Mouse (Mus musculus) myocyte (in vitro differentiated cells): Measurements from ENCODE around the gene Cryab. TPM values are rescaled to one million over a fixed set of nuclear protein-coding genes. Genes with fewer than 3 reads are reported as not detected.

Experiments
- H3K27me3 ChIP-seq: one replicate; pipeline ENCODE4 v1.6.1; 2011; ENCODE audit not compliant: control insufficient read depth, insufficient read depth, insufficient read length
- H3K36me3 ChIP-seq: one replicate; pipeline ENCODE4 v1.6.1; 2011; ENCODE audit not compliant: control insufficient read depth, insufficient read depth
- H3K4me2 ChIP-seq: one replicate; pipeline ENCODE4 v1.6.1; 2011; ENCODE audit warnings: low read depth, control low read depth
- H3K4me3 ChIP-seq: one replicate; pipeline ENCODE4 v1.5.1; 2011; ENCODE audit warnings: mild to moderate bottlenecking, control low read depth, moderate library complexity
- H3K79me2 ChIP-seq: one replicate; pipeline ENCODE4 v1.6.1; 2011; ENCODE audit not compliant: control insufficient read depth, insufficient read depth
- H3ac ChIP-seq: one replicate; pipeline ENCODE4 v1.6.1; 2011; ENCODE audit not compliant: control insufficient read depth, insufficient read length
- CEBPB ChIP-seq: IDR thresholded peaks from 2 replicates; pipeline ENCODE4 v1.6.1; 2011; ENCODE audit warnings: mild to moderate bottlenecking, moderate library complexity; ENCODE audit not compliant: poor library complexity, insufficient read depth, severe bottlenecking
- E2F4 ChIP-seq: IDR thresholded peaks from one replicate; pipeline ENCODE4 v1.6.1; 2011; ENCODE audit warnings: mild to moderate bottlenecking, control low read depth, moderate library complexity; ENCODE audit not compliant: insufficient read depth
- MAX ChIP-seq: IDR thresholded peaks from one replicate; pipeline ENCODE4 v1.6.1; 2011; ENCODE audit warnings: low read depth, mild to moderate bottlenecking, control low read depth
- MYOD1 ChIP-seq, 3 experiments: IDR thresholded peaks; one replicate each; pipeline ENCODE4 v1.6.1; 2011; ENCODE audit warnings: control low read depth in 2 of 3, low read depth in 2 of 3, mild to moderate bottlenecking in 2 of 3, moderate library complexity in 1 of 3; ENCODE audit not compliant: insufficient read length in 2 of 3, control insufficient read depth in 1 of 3
- MYOG ChIP-seq, 3 experiments: IDR thresholded peaks; one replicate each; pipeline ENCODE4 v1.6.1; 2011; ENCODE audit warnings: control low read depth in 2 of 3, low read depth in 2 of 3, mild to moderate bottlenecking in 2 of 3; ENCODE audit not compliant: insufficient read length in 2 of 3, control insufficient read depth in 1 of 3, insufficient read depth in 1 of 3
- POLR2A ChIP-seq: IDR thresholded peaks from one replicate; pipeline ENCODE4 v1.6.1; 2011; ENCODE audit warnings: low read depth, mild to moderate bottlenecking, control low read depth, moderate library complexity; ENCODE audit not compliant: insufficient read length
- POLR2AphosphoS2 ChIP-seq: IDR thresholded peaks from one replicate; pipeline ENCODE4 v1.6.1; 2011; ENCODE audit warnings: low read depth, control low read depth; ENCODE audit not compliant: insufficient read length
- REST ChIP-seq: IDR thresholded peaks from one replicate; pipeline ENCODE4 v1.6.1; 2011; ENCODE audit warnings: mild to moderate bottlenecking, control low read depth, moderate library complexity; ENCODE audit not compliant: insufficient read depth, insufficient read length
- SRF ChIP-seq: IDR thresholded peaks from one replicate; pipeline ENCODE4 v1.6.1; 2011; ENCODE audit warnings: low read depth; ENCODE audit not compliant: control insufficient read depth, insufficient read length
- TCF12 ChIP-seq: IDR thresholded peaks from one replicate; pipeline ENCODE4 v1.6.1; 2011; ENCODE audit warnings: mild to moderate bottlenecking, control low read depth; ENCODE audit not compliant: poor library complexity, insufficient read depth, severe bottlenecking
- TCF3 ChIP-seq: IDR thresholded peaks from one replicate; pipeline ENCODE4 v1.6.1; 2011; ENCODE audit warnings: low read depth, control low read depth; ENCODE audit not compliant: insufficient read length
- USF1 ChIP-seq: IDR thresholded peaks from one replicate; pipeline ENCODE4 v1.6.1; 2011; ENCODE audit warnings: low read depth, mild to moderate bottlenecking, control low read depth, moderate library complexity
- polyA plus RNA-seq: library from polyadenylated mRNA; unstranded; fragments of >200 nt; fragmentation: generic; extraction: Trizol; gene quantifications from one replicate; pipeline ENCODE4 v1.2.1, GENCODE M21; 2012; ENCODE audit warnings: missing spikeins

Gene Cryab
- polyA plus RNA-seq, 1 experiment: 915 TPM

- H3K4me3 ChIP-seq: no peak overlapping the region
- no peaks in the 10 kb centered on the region for H3K27me3 ChIP-seq
- no peaks in the 10 kb centered on the region for H3K79me2 ChIP-seq
- H3K36me3 ChIP-seq: peaks cover 10% of the 10 kb centered on the region
- no peak overlapping the region for H3ac ChIP-seq
- no peak overlapping the region for H3K4me2 ChIP-seq
- TF ChIP-seq SRF (no peak), USF1 (no peak), MYOD1 (IDR thresholded peaks at IDR 0.05; ENCODE audit: control insufficient read depth in 1 of 3, insufficient read length in 2 of 3, low read depth in 2 of 3) (no peak), CEBPB (no peak), POLR2AphosphoS2 (no peak), MYOG (IDR thresholded peaks at IDR 0.05; ENCODE audit: control insufficient read depth in 1 of 3, insufficient read depth in 1 of 3, insufficient read length in 2 of 3, low read depth in 2 of 3) (no peak), REST (no peak), TCF3 (no peak), E2F4 (no peak), TCF12 (no peak)
Observed at GRCm38 (mm10) chr9:50797641-50798040, 46.5 kb downstream of the Cryab start.

DNA sequence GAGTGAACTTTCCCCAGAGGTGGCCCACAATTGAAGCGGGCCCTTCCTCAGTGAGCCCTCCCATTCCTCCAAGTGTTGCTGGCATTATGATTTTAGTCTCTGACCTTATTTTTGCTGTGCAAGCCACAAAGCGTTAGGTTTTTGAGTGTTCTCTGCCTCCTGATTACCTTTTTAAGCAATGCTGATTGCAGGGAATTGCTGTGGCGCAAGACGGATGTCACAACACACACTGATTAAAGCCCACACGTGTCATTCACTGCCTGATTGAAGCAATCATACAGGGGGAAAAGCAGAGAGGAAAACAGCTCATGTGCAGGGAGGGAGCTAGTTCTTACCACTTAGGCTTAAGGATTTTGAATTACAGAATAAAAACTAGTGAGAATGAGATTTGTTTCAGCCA is 47.2 kb downstream of the Cryab start:
- Histone ChIP-seq H3K79me2 (no peaks in the 10 kb centered on the region), H3K36me3 (peaks cover 8% of the 10 kb centered on the region), H3K4me2 (no peak overlapping the region), H3K4me3 (no peak overlapping the region), H3K27me3 (no peaks in the 10 kb centered on the region), H3ac (no peak overlapping the region)
- no peak for TF ChIP-seq SRF
- TF ChIP-seq TCF3: no peak
- TF ChIP-seq E2F4: no peak
- no peak for TF ChIP-seq POLR2A
- TF ChIP-seq MYOG (IDR thresholded peaks at IDR 0.05; ENCODE audit: control insufficient read depth in 1 of 3, insufficient read depth in 1 of 3, insufficient read length in 2 of 3, low read depth in 2 of 3): no peak
- no peak for TF ChIP-seq REST
- no peak for TF ChIP-seq USF1
- TF ChIP-seq MYOD1 (IDR thresholded peaks at IDR 0.05; ENCODE audit: control insufficient read depth in 1 of 3, insufficient read length in 2 of 3, low read depth in 2 of 3): no peak
- TF ChIP-seq CEBPB: no peak

DNA sequence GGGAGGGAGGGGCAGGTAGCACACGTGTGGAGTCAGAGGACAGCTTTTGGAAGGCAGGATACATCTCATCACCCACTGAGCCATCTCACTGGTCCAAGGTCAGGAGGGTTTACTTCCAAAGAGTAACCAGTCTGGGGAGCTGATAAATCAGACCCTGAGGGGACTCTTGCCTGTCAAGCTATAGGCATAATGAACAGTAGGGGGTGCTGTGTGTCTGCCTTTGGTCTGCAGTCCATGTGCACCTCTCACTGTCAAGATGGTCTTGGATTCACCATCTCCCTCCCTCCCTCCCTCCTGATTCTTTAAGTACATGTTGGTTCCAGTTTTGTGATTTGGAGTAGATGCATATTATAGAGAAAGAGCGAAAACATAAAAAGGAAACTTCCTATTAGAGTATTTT is 49.9 kb downstream of the Cryab start:
- Histone ChIP-seq H3K4me3 (no peak overlapping the region), H3K36me3 (peaks cover 16% of the 10 kb centered on the region), H3K4me2 (no peak overlapping the region), H3K27me3 (no peaks in the 10 kb centered on the region), H3K79me2 (no peaks in the 10 kb centered on the region), H3ac (no peak overlapping the region)
- no peak for TF ChIP-seq SRF
- no peak for TF ChIP-seq POLR2AphosphoS2
- no peak for TF ChIP-seq MAX
- TF ChIP-seq CEBPB: no peak
- TF ChIP-seq USF1: no peak
- no peak for TF ChIP-seq MYOG (IDR thresholded peaks at IDR 0.05; ENCODE audit: control insufficient read depth in 1 of 3, insufficient read depth in 1 of 3, insufficient read length in 2 of 3, low read depth in 2 of 3)
- no peak for TF ChIP-seq MYOD1 (IDR thresholded peaks at IDR 0.05; ENCODE audit: control insufficient read depth in 1 of 3, insufficient read length in 2 of 3, low read depth in 2 of 3)
- no peak for TF ChIP-seq E2F4
- no peak for TF ChIP-seq POLR2A
- no peak for TF ChIP-seq REST
- no peak for TF ChIP-seq TCF12
- no peak for TF ChIP-seq TCF3

DNA sequence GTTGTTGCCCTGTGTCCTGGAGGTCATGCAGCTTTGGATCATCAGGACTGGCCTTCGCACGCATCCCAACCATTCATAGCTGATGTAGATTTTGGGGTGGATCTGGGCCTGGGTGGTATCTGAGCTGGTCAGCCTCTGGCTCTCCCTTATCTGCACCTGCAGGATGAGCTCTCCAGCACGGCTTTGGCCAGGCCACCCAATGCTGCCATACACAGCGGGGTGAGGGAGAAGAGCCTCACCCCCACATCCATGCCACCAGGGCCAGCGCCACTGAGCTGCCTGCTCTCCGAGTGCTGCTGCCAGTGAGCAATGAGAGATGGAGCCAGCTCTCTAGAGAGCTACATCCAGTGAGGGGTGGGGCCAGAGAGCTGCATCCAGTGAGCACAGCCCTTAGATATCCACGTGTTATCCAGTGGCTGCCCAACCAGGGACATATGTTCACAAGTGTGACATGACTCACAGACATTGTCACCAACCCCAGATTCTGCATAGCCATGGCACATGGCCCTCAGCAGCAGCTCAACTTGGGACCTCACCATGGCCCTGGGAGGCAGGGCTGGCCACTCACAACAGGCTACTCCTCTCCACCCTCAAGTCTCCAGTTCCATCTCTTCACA is 52.0 kb downstream of the Cryab start:
- no peak overlapping the region for H3K4me2 ChIP-seq
- H3K36me3 ChIP-seq: peaks cover 17% of the 10 kb centered on the region
- TF ChIP-seq MAX: no peak
- no peak for TF ChIP-seq REST
- TF ChIP-seq E2F4: no peak
- TF ChIP-seq TCF12: no peak
- no peak for TF ChIP-seq MYOD1 (IDR thresholded peaks at IDR 0.05; ENCODE audit: control insufficient read depth in 1 of 3, insufficient read length in 2 of 3, low read depth in 2 of 3)
- no peak for TF ChIP-seq CEBPB
- TF ChIP-seq SRF: no peak
- no peak overlapping the region for H3K4me3 ChIP-seq
- H3K27me3 ChIP-seq: no peaks in the 10 kb centered on the region
- no peak overlapping the region for H3ac ChIP-seq
- H3K79me2 ChIP-seq: no peaks in the 10 kb centered on the region

Other genes with a start within 250 kb of the Cryab start
- gene Pts, start 222.6 kb upstream of the Cryab start, polyA plus RNA-seq: 29.4 TPM
- 1.9 TPM for gene Il18, start 196.5 kb upstream of the Cryab start, polyA plus RNA-seq
- gene Bco2, start 196.1 kb upstream of the Cryab start, polyA plus RNA-seq: 0.02 TPM
- gene Tex12, start 190.0 kb upstream of the Cryab start, polyA plus RNA-seq: not detected
- 210 TPM for gene Sdhd, start 147.5 kb upstream of the Cryab start, polyA plus RNA-seq
- gene Timm8b, start 147.4 kb upstream of the Cryab start, polyA plus RNA-seq: 184 TPM
- gene Pih1d2, start 134.0 kb upstream of the Cryab start, polyA plus RNA-seq: 2.2 TPM
- 4.8 TPM for gene Nkapd1, start 133.9 kb upstream of the Cryab start, polyA plus RNA-seq
- gene Dlat, start 91.5 kb upstream of the Cryab start, polyA plus RNA-seq: 64.6 TPM
- gene Dixdc1, start 11.8 kb upstream of the Cryab start, polyA plus RNA-seq: 1.1 TPM
- 1.1 TPM for gene 2310030G06Rik, start 4.8 kb upstream of the Cryab start, polyA plus RNA-seq
- gene Hspb2, start 1.0 kb downstream of the Cryab start, polyA plus RNA-seq: 249 TPM
- 3.6 TPM for gene Fdxacb1, start 16.9 kb downstream of the Cryab start, polyA plus RNA-seq
- 22.5 TPM for gene Alg9, start 23.7 kb downstream of the Cryab start, polyA plus RNA-seq
- gene 1110032A03Rik, start 24.2 kb downstream of the Cryab start, polyA plus RNA-seq: 12.8 TPM
- gene Ppp2r1b, start 94.0 kb downstream of the Cryab start, polyA plus RNA-seq: 12.9 TPM